Mouse (Mus musculus) brain, embryonic 14.5 days (tissue): ENCODE data around the gene C2. TPM values are rescaled to one million over a fixed set of nuclear protein-coding genes. Genes with fewer than 3 reads are reported as not detected.
A peak's percentile ranks its signal among the peaks of the same experiment; 100 is the strongest.

Experiments used
- DNase-seq: peaks from one replicate; pipeline ENCODE4 v3.0.0-alpha.2; 2011; ENCODE audit warnings: low read depth
- CTCF ChIP-seq: fragments of 200-500 bp; IDR thresholded peaks from 2 replicates; pipeline ENCODE4 v1.5.1; 2012; ENCODE audit warnings: inconsistent platforms, mild to moderate bottlenecking, moderate library complexity, borderline replicate concordance; ENCODE audit not compliant: insufficient read depth, insufficient read length; ENCODE audit errors: extremely low read depth
- POLR2A ChIP-seq: fragments of 200-500 bp; IDR thresholded peaks from 2 replicates; pipeline ENCODE4 v1.6.1; 2012; ENCODE audit warnings: mild to moderate bottlenecking, inconsistent platforms, borderline replicate concordance; ENCODE audit not compliant: poor library complexity, insufficient read depth, insufficient read length, severe bottlenecking; ENCODE audit errors: extremely low read depth
- polyA plus RNA-seq: library from polyadenylated mRNA; depleted of rRNA; stranded (reverse); fragments of >200 nt; gene quantifications from 2 replicates; pipeline ENCODE4 v1.2.3, GENCODE M21; 2012; rRNA removed

C2 gene
- polyA plus RNA-seq, result 1.1 and 2.3 TPM in 2 replicates

- TF ChIP-seq CTCF, result no peak
- TF ChIP-seq POLR2A, result peak; percentile 79
- DNase-seq, result peak; percentile 92
Observed at GRCm38 (mm10) chr17:34898160-34898586, at the start of gene C2, which contains the start of gene Ehmt2. Gene C2, minus strand, starts transcription at chr17:34898265. Gene Ehmt2, plus strand, starts transcription at chr17:34898469.

- TF ChIP-seq POLR2A (no peak), CTCF (peak; percentile 42; the same call in 1 of the 2 replicates)
- DNase-seq, result peak; percentile 48
Observed at GRCm38 (mm10) chr17:34947606-34948005, 49.5 kb upstream of the C2 start.

GRCm38 (mm10) chr17:34946486-34947140 lies 48.5 kb upstream of the C2 start:
- DNase-seq, result no peak
- no peak for TF ChIP-seq POLR2A
- TF ChIP-seq CTCF, result no peak

GRCm38 (mm10) chr17:34944362-34944761 lies 46.3 kb upstream of the C2 start:
- no peak for TF ChIP-seq CTCF
- no peak for TF ChIP-seq POLR2A

GRCm38 (mm10) chr17:34943128-34943815 lies 45.2 kb upstream of the C2 start:
- TF ChIP-seq CTCF (no peak), POLR2A (no peak)
- DNase-seq, result no peak

More at GRCm38 (mm10) chr17:34944362-34944761, 46.3 kb upstream of the C2 start:
- no peak for DNase-seq

GRCm38 (mm10) chr17:34941344-34942041 lies 43.4 kb upstream of the C2 start:
- DNase-seq, result peak; percentile 22
- no peak for TF ChIP-seq POLR2A
- no peak for TF ChIP-seq CTCF

GRCm38 (mm10) chr17:34937960-34938505 lies 40.0 kb upstream of the C2 start:
- DNase-seq, result no peak
- TF ChIP-seq POLR2A (no peak), CTCF (no peak)

- no peak for TF ChIP-seq CTCF
- no peak for TF ChIP-seq POLR2A
- DNase-seq, result no peak
Observed at GRCm38 (mm10) chr17:34934830-34935229, 36.8 kb upstream of the C2 start.

- TF ChIP-seq CTCF, result no peak
Observed at GRCm38 (mm10) chr17:34934031-34934430, 36.0 kb upstream of the C2 start.

GRCm38 (mm10) chr17:34932287-34932686 lies 34.2 kb upstream of the C2 start:
- no peak for TF ChIP-seq POLR2A
- TF ChIP-seq CTCF, result no peak

More at GRCm38 (mm10) chr17:34934031-34934430, 36.0 kb upstream of the C2 start:
- no peak for DNase-seq

GRCm38 (mm10) chr17:34931735-34932098 lies 33.7 kb upstream of the C2 start:
- peak; percentile 48 for DNase-seq
- TF ChIP-seq POLR2A, result no peak
- no peak for TF ChIP-seq CTCF

More at GRCm38 (mm10) chr17:34932287-34932686, 34.2 kb upstream of the C2 start:
- no peak for DNase-seq
